Mouse (Mus musculus) left cerebral cortex, postnatal 25 days (tissue): ENCODE measurements around the gene Tspan1. TPM values are rescaled to one million over a fixed set of nuclear protein-coding genes. Genes with fewer than 3 reads are reported as not detected.

Experiments used
- DNase-seq, 2 experiments: peaks; one replicate each; pipeline ENCODE4 v3.0.0; 2022; ENCODE audit warnings: low spot score in 2 of 2, mixed read lengths in 1 of 2
- intact Hi-C: fragments of 180-260 bp; cut with DNase I; formaldehyde crosslinking; loops from one replicate; pipeline ENCODE4 v1.15.1; 2025
- total RNA-seq, 2 experiments: library from RNA; stranded (reverse); gene quantifications; 2 replicates each; pipeline ENCODE4 v1.2.3; 2021

Tspan1 gene
- total RNA-seq = under 1 TPM; 0.23 to 0.27 TPM

GRCm38 (mm10) chr4:116167404-116167803 lies at the start of gene Tspan1:
Tspan1 (minus strand) TSS chr4:116167601.
- intact Hi-C loops = loop anchor here (10.0 kb wide), 2 partner anchors 387 to 447 kb away; partner anchors contain the start of genes Gpbp1l1 and Tmem69
- DNase-seq = no peak

- DNase-seq = peak in 1 of 2 experiments; percentile 18
- intact Hi-C loops = no loop called here
Measured at GRCm38 (mm10) chr4:116217046-116217445, 49.6 kb upstream of the Tspan1 start.

GRCm38 (mm10) chr4:116215895-116216605 lies 48.6 kb upstream of the Tspan1 start:
- no peak for DNase-seq
- intact Hi-C loops = no loop called here

- intact Hi-C loops = loop anchor here (10.0 kb wide), 1 partner anchor 286 kb away; no protein-coding TSS in a partner anchor
- no peak for DNase-seq
Measured at GRCm38 (mm10) chr4:116208891-116209290, 41.5 kb upstream of the Tspan1 start.

GRCm38 (mm10) chr4:116206531-116206930 lies 39.1 kb upstream of the Tspan1 start:
- no peak for DNase-seq
- intact Hi-C loops = loop anchor here (10.0 kb wide), 1 partner anchor 288 kb away; no protein-coding TSS in a partner anchor

DNA sequence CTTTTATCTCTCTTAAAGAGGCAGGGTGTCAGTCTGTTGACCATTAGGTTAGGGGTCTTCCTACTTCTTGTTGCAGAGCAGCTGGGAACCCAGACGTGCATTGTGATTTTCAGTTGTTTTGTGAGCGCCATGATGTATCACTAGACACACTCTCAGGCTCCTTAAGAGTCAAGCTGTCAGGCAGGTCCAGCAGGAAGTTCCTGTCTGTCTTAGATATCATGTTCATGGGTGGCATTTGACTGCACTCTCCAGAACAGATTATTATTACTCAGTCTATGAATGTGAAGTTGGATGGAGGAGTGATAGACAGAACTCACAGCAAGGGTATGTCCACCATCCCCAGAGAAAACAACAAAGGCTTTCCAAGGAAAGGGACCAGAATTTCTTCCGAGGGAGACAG lies 37.0 kb upstream of the Tspan1 start:
- intact Hi-C loops = loop anchor here (10.0 kb wide), 1 partner anchor 290 kb away; no protein-coding TSS in a partner anchor
- DNase-seq = no peak

DNA sequence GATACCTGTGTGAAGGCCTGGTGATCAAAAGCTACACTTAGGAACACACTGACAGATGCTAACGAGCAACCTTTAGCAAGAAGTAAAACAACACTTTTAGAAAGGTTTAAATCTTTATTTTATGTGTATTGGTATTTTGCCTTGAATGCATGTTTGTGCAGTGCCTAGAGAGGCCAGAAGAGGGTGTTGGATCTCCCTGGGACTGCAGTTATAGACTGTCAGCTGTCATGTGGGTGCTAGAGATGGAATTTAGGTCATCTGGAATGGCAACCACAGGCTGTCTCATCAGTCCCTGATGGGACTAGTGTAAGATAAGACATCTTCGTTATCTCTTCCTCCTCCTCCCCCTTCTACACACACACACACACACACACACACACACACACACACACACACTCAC lies 31.0 kb upstream of the Tspan1 start:
- intact Hi-C loops = no loop called here
- DNase-seq = no peak

- intact Hi-C loops = no loop called here
- DNase-seq = no peak
Measured at GRCm38 (mm10) chr4:116193583-116194383, 26.4 kb upstream of the Tspan1 start.

GRCm38 (mm10) chr4:116192286-116192835 lies 25.0 kb upstream of the Tspan1 start:
- intact Hi-C loops = no loop called here
- DNase-seq = peak in 1 of 2 experiments; percentile 26

- intact Hi-C loops = no loop called here
- no peak for DNase-seq
Measured at GRCm38 (mm10) chr4:116185083-116185482, 17.7 kb upstream of the Tspan1 start.

- DNase-seq = peak; percentile 22 to 55
Measured at GRCm38 (mm10) chr4:116182745-116183144, 15.3 kb upstream of the Tspan1 start.

GRCm38 (mm10) chr4:116182079-116182478 lies 14.7 kb upstream of the Tspan1 start:
- intact Hi-C loops = no loop called here
- DNase-seq = no peak

More at GRCm38 (mm10) chr4:116182745-116183144, 15.3 kb upstream of the Tspan1 start:
- intact Hi-C loops = no loop called here

GRCm38 (mm10) chr4:116177140-116177539 lies 9.7 kb upstream of the Tspan1 start:
- intact Hi-C loops = no loop called here
- peak in 1 of 2 experiments; percentile 39 for DNase-seq

GRCm38 (mm10) chr4:116176543-116176988 lies 9.2 kb upstream of the Tspan1 start:
- intact Hi-C loops = loop anchor here (1.0 kb wide), 2 partner anchors 16 to 45 kb away; partner anchors contain the start of gene Pik3r3
- peak; percentile 62 to 86 for DNase-seq

DNA sequence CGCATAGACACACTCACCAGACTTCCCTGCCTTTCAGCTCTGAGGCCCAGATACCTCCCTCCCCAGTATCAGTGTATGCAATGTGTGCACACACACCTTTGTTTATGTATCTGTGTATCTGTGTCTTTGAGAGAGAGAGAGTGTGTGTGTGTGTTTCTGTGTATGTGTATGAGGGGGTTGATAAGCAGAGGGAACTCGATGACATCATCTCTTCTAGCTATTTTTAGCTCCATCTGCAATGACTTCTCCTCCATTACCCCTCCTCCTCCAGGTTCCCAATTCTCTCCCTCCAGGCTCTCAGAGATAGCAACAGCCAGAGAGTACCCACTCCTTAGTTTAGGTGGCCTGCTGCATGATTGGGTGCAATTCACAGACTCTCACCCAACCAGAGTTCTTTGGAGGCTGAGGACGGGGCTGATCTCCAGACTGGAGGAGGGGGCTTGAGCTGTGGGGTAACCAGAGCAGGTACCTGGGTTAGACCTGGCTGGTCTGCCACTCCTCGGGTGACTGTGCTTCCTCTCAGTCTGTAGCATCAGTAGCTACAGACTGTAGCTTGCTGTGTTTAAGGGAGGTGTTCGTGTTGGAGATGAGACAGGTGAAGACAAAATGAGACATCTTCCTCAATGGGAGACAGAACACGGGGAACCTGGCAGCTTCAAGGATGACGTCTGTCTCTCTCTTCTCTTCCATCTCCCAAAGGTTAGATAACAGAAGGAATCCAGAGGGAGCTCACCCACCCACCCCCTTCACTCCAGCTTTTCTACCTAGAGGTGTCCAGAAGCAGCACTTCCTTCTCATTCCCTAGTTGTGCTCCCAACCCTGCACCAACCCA lies 8.5 kb upstream of the Tspan1 start:
- intact Hi-C loops = loop anchor here (1.0 kb wide), 2 partner anchors 16 to 45 kb away; partner anchors contain the start of gene Pik3r3
- DNase-seq = peak; percentile 49 to 79

GRCm38 (mm10) chr4:116175136-116175535 lies 7.7 kb upstream of the Tspan1 start:
- intact Hi-C loops = no loop called here

DNA sequence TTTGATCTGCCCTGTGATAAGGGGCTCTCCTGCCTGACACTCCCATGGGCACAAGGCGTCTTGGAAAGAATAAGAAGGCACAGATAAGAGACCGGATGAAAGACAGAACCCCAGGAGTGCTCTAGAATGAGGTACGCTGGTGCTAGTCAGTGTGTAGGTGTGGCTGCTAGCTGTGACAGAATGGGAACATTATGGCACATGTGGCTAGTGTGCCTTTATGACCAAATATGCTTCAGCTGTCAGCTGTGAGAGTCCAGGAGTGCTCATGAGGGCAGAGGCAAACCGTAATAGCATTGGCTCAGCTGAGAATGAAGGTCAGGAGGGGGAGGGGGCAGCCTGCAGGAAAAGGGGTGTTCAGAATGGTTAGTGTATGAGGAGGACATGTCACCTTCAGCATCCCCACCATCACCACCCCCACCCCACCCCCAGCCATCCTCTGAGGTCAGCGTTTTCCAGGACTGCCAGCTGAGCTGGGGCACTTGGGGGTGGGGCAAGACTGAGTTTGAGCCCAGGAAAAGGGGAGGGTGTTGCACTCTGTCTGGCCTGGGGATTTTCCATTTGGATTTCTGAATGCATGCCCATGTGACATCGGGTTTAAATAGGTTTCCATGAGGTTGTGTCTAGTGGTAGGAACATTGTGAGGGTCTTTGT lies 7.2 kb upstream of the Tspan1 start:
- peak in 1 of 2 experiments; percentile 65 for DNase-seq
- intact Hi-C loops = no loop called here

More at GRCm38 (mm10) chr4:116175136-116175535, 7.7 kb upstream of the Tspan1 start:
- DNase-seq = no peak

GRCm38 (mm10) chr4:116173752-116174151 lies 6.4 kb upstream of the Tspan1 start:
- no peak for DNase-seq
- intact Hi-C loops = no loop called here

- intact Hi-C loops = no loop called here
Measured at GRCm38 (mm10) chr4:116173072-116173471, 5.7 kb upstream of the Tspan1 start, which contains the start of the genes 1700042G07Rik and Gm49337. 1700042G07Rik (plus strand) TSS chr4:116173372. Gm49337 (plus strand) TSS chr4:116173384.

More at GRCm38 (mm10) chr4:116173072-116173471, 5.7 kb upstream of the Tspan1 start, which contains the start of the genes 1700042G07Rik and Gm49337:
- DNase-seq = no peak
